Mouse (Mus musculus): Measurements from ENCODE around the gene Scmh1. TPM values are rescaled to one million over a fixed set of nuclear protein-coding genes. Genes with fewer than 3 reads are reported as not detected.

The Scmh1 gene
- 92.3 and 97.8 TPM in 2 replicates for polyA plus RNA-seq (2015; fragmentation: Nextera tagmentation; extraction: Ambion mirVana)

DNA sequence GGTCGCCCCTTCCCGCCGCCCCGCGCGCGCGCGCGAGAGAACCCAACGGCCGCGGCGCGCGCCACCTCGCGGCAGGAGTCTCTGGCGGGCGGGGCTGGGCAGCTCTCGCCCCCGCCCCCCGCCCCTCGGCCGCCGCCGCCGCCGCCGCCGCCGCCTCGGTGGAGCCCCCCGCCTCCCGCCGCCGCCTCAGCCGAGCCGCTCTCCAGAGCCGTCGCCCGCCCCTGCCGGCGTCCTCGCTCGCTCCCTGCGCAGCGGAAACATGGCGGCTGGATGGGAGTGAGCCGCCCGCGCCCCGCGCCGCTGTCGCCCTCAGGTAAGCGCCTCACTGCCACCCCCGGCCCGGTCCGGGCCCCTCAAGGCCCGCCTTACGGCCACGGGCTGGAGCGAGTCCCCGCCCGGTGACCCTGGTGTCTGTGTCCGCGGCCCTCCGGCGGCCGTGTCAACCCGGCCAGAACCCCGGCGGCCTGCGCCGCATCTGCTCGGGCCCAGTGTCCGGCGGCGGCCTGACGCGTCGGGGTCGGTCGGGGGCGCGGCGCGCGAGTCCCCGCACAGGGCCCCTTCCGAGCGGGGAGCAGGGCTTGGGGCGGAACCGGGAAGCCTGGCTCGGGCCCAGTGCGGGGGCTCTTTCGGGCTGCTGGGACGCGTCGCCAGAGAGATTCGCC is at the start of gene Scmh1:
Scmh1 (plus strand) TSS at position 138 of the 662 bp plus-strand sequence.
- Histone ChIP-seq H3K27me3 (ENCODE audit: control insufficient read depth, insufficient read depth, low read depth, low read length) (no peaks in the 10 kb centered on the region), H3K36me3 (ENCODE audit: control insufficient read depth, insufficient read depth, low read length) (no peaks in the 10 kb centered on the region), H3K4me1 (ENCODE audit: control insufficient read depth, insufficient read depth, low read length) (peaks cover 20% of the 10 kb centered on the region), H3K9me3 (replicated peaks; ENCODE audit: control insufficient read depth, low read length, poor library complexity, severe bottlenecking) (no peaks in the 10 kb centered on the region), H3K9ac (ENCODE audit: low read depth, low read length) (peak within 1 kb of the TSS; percentile 99), H3K27ac (ENCODE audit: low read length) (peak within 1 kb of the TSS; percentile 93), H3K4me3 (ENCODE audit: low read depth, low read length) (peak within 1 kb of the TSS; percentile 99), H3K4me2 (ENCODE audit: low read length) (peak within 1 kb of the TSS; percentile 65)
- under 1% methylated on average over 66 of the region's 102 CpGs for WGBS
- peak; percentile 86 for ATAC-seq

DNA sequence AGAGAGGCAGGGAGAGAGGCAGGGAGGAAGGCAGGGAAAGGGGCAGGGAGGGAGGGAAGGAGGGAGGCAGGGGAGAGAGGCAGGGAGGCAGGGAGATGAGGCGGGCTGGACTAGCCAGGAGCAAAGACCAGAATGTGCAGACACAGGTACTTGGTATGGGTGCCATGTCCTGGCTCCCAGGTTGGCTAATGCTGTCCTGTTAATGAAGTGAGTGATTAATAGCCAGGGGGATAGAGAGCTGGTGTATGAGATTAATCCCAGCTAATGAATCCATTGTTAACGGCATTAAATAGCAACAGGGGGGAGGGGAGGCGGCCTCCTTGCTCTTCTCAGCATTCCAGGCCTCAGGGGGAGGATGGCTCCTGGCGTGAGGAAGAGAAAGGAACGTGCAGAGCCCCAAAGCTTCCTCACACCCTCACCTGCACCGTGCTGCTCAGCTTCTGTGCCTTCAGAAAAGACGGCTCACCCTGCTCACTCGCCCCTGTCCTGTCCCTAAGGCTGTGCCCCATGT is 45.0 kb upstream of the Scmh1 start:
- Histone ChIP-seq H3K4me3 (ENCODE audit: low read depth, low read length) (no peak overlapping the region), H3K27ac (ENCODE audit: low read length) (peak overlapping the region; percentile 58), H3K27me3 (ENCODE audit: control insufficient read depth, insufficient read depth, low read depth, low read length) (no peaks in the 10 kb centered on the region), H3K4me1 (ENCODE audit: control insufficient read depth, insufficient read depth, low read length) (peaks cover 18% of the 10 kb centered on the region), H3K9me3 (replicated peaks; ENCODE audit: control insufficient read depth, low read length, poor library complexity, severe bottlenecking) (no peaks in the 10 kb centered on the region), H3K9ac (ENCODE audit: low read depth, low read length) (0 out of 2 replicates have a peak overlapping the region, but pooled peaks have one; percentile 22), H3K4me2 (ENCODE audit: low read length) (no peak overlapping the region), H3K36me3 (ENCODE audit: control insufficient read depth, insufficient read depth, low read length) (no peaks in the 10 kb centered on the region)
- 2% methylated on average over 8 of the region's 8 CpGs for WGBS
- ATAC-seq = peak; percentile 55

DNA sequence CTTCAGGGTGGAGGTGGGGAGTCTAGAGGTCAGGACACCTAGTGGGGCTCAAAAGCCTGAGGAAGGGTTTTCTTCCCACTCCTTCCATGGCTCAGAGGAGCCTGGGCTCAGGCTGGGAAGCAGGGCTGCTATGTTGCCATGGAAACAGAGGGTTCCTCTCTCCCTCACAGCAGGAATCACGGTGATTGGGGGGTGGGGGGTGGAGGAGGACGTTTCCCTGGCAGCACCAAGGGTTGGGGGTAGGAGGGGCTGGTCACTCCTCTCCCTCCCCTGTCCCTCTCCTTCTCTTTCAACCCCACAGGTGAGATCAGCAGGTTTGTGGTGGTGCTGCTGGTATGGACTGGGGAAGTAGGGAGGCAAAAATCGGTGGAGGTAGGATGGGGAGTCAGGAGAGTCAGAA is 40.4 kb upstream of the Scmh1 start:
- Histone ChIP-seq H3K4me2 (ENCODE audit: low read length) (peak overlapping the region; percentile 37), H3K27me3 (ENCODE audit: control insufficient read depth, insufficient read depth, low read depth, low read length) (no peaks in the 10 kb centered on the region), H3K9ac (ENCODE audit: low read depth, low read length) (peak overlapping the region; percentile 44; the same call in 1 of the 2 replicates), H3K36me3 (ENCODE audit: control insufficient read depth, insufficient read depth, low read length) (no peaks in the 10 kb centered on the region), H3K4me3 (ENCODE audit: low read depth, low read length) (no peak overlapping the region), H3K4me1 (ENCODE audit: control insufficient read depth, insufficient read depth, low read length) (peaks cover 32% of the 10 kb centered on the region), H3K9me3 (replicated peaks; ENCODE audit: control insufficient read depth, low read length, poor library complexity, severe bottlenecking) (no peaks in the 10 kb centered on the region), H3K27ac (ENCODE audit: low read length) (peak overlapping the region; percentile 74)
- 0% methylated on average over 3 of the region's 3 CpGs for WGBS
- ATAC-seq = peak; percentile 70

DNA sequence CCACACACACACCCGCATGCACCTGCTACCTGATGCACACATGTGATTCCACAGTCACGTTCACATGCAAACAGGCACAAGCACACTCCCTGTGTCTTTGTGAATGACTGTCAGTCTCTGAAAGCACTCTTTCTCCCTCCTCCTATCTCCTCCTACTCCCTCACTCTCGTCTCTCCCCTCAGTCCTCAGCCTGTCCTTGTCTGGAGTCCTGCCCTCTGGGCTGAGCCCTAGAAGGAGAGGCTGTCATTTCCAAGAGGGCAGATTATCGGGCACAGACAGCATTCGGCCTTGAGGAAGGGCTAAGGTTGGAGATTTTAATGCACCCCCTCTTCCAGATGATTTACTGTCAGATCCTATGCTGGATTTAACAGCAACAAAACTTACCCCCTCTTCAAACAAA is 39.6 kb upstream of the Scmh1 start:
- WGBS = 13% methylated on average over 5 of the region's 5 CpGs
- Histone ChIP-seq H3K9me3 (replicated peaks; ENCODE audit: control insufficient read depth, low read length, poor library complexity, severe bottlenecking) (no peaks in the 10 kb centered on the region), H3K4me3 (ENCODE audit: low read depth, low read length) (no peak overlapping the region), H3K36me3 (ENCODE audit: control insufficient read depth, insufficient read depth, low read length) (no peaks in the 10 kb centered on the region), H3K27ac (ENCODE audit: low read length) (peak overlapping the region; percentile 74), H3K9ac (ENCODE audit: low read depth, low read length) (peak overlapping the region; percentile 23; the same call in 1 of the 2 replicates), H3K4me1 (ENCODE audit: control insufficient read depth, insufficient read depth, low read length) (peaks cover 33% of the 10 kb centered on the region), H3K4me2 (ENCODE audit: low read length) (0 out of 2 replicates have a peak overlapping the region, but pooled peaks have one; percentile 37), H3K27me3 (ENCODE audit: control insufficient read depth, insufficient read depth, low read depth, low read length) (no peaks in the 10 kb centered on the region)
- peak; percentile 17 for ATAC-seq

DNA sequence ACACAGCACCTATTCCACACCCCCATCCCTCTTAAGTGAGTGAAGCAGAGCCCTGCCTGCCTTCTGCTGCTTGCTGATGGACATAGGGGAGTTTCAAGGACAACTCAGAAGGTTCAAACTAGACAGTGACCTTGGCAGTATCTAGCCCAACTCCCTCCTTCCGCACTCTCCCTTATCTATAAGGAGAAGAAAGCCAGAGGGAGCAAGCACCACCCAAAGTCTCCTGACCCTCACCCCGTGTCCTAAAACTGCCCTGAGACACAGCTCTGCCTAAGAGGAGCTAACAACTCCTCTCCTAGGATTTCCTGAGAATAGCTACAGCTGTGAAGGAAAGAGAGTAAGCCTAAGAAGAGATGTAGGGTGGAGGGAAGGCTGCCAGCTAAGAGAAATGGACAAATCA is 37.0 kb upstream of the Scmh1 start:
- no peaks in the 10 kb centered on the region for H3K9me3 ChIP-seq (replicated peaks; ENCODE audit: control insufficient read depth, low read length, poor library complexity, severe bottlenecking)
- WGBS = 93% methylated on average over 2 of the region's 2 CpGs
- peaks cover 36% of the 10 kb centered on the region for H3K4me1 ChIP-seq (ENCODE audit: control insufficient read depth, insufficient read depth, low read length)

DNA sequence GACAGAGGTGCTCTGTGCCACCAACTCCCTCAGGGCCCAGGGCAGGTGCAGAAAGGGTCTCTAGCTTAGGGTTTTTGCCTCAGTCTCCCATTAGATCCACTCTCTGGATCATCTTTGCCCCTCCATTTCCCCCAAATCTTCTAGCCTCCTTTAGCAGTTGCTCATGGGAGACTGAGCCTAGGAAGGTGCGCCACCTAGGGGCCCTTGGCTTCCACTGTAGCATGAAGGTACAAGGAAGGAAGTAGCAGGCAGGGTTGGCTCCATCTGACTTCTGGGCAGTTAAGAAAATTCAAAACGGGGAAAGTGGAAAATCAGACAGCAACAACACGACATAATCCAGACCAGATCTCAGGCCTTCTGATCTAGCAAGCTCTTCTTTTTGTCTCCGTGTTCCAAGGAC is 36.4 kb upstream of the Scmh1 start:
- 9% methylated on average over 4 of the region's 4 CpGs for WGBS
- Histone ChIP-seq H3K27ac (ENCODE audit: low read length) (no peak overlapping the region), H3K9me3 (replicated peaks; ENCODE audit: control insufficient read depth, low read length, poor library complexity, severe bottlenecking) (no peaks in the 10 kb centered on the region), H3K4me1 (ENCODE audit: control insufficient read depth, insufficient read depth, low read length) (peaks cover 42% of the 10 kb centered on the region), H3K27me3 (ENCODE audit: control insufficient read depth, insufficient read depth, low read depth, low read length) (no peaks in the 10 kb centered on the region), H3K36me3 (ENCODE audit: control insufficient read depth, insufficient read depth, low read length) (no peaks in the 10 kb centered on the region), H3K4me2 (ENCODE audit: low read length) (no peak overlapping the region), H3K9ac (ENCODE audit: low read depth, low read length) (no peak overlapping the region), H3K4me3 (ENCODE audit: low read depth, low read length) (no peak overlapping the region)
- ATAC-seq = no peak

More for the DNA sequence above, 37.0 kb upstream of the Scmh1 start:
- H3K4me2 ChIP-seq (ENCODE audit: low read length) = no peak overlapping the region
- no peak overlapping the region for H3K27ac ChIP-seq (ENCODE audit: low read length)
- no peaks in the 10 kb centered on the region for H3K27me3 ChIP-seq (ENCODE audit: control insufficient read depth, insufficient read depth, low read depth, low read length)
- H3K36me3 ChIP-seq (ENCODE audit: control insufficient read depth, insufficient read depth, low read length) = no peaks in the 10 kb centered on the region
- no peak overlapping the region for H3K9ac ChIP-seq (ENCODE audit: low read depth, low read length)
- no peak overlapping the region for H3K4me3 ChIP-seq (ENCODE audit: low read depth, low read length)
- no peak for ATAC-seq

DNA sequence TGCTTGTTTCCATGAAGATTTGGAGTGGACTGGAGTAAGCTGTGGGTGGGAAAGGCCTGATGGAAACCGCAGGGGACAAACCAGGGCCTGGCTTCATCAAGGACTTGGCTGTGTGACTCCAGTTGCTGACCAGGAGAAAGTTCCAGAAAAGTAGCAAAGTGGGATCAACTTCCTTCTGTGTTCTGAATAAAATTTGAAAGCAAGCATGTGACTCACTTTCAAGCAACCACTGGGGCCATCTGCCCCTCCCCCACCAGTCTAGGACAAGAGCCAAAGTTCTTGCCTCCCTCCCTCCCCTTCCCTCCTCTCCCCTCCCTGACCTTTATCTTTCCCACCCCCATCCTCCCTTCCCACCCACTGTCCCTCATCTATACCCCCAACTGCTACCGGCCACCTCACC is 35.9 kb upstream of the Scmh1 start:
- Histone ChIP-seq H3K27me3 (ENCODE audit: control insufficient read depth, insufficient read depth, low read depth, low read length) (no peaks in the 10 kb centered on the region), H3K9me3 (replicated peaks; ENCODE audit: control insufficient read depth, low read length, poor library complexity, severe bottlenecking) (no peaks in the 10 kb centered on the region), H3K27ac (ENCODE audit: low read length) (no peak overlapping the region), H3K36me3 (ENCODE audit: control insufficient read depth, insufficient read depth, low read length) (no peaks in the 10 kb centered on the region), H3K4me1 (ENCODE audit: control insufficient read depth, insufficient read depth, low read length) (peaks cover 42% of the 10 kb centered on the region), H3K9ac (ENCODE audit: low read depth, low read length) (no peak overlapping the region), H3K4me3 (ENCODE audit: low read depth, low read length) (no peak overlapping the region), H3K4me2 (ENCODE audit: low read length) (no peak overlapping the region)
- 18% methylated on average over 2 of the region's 2 CpGs for WGBS
- no peak for ATAC-seq

DNA sequence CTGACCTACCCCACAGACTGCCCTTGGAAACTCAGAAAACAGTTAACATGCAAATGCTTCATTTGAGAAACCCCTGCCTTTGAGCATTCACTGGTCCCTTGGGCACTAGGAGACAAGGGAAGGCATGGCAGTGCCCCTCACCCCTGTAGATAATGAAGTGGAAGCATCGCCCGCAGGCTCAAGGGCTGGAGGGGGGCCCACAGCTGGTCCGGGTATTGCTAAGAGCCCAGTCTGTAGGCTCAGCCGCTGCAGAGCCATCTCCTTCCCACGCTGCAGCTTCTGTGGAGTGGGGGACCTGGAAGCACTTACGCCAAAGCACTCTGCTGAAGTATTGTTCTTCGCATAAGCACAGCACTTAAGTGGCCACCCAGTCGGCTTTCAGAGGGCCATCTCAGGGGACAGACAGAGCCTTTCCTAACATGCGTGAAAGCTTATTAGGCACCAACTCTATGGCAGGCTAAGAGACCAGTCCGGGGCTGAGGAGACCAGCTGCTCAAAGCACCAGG is 35.2 kb upstream of the Scmh1 start:
- WGBS = 10% methylated on average over 10 of the region's 10 CpGs
- H3K27ac ChIP-seq (ENCODE audit: low read length) = no peak overlapping the region
- H3K4me1 ChIP-seq (ENCODE audit: control insufficient read depth, insufficient read depth, low read length) = peaks cover 37% of the 10 kb centered on the region
- no peak overlapping the region for H3K4me3 ChIP-seq (ENCODE audit: low read depth, low read length)
- H3K9ac ChIP-seq (ENCODE audit: low read depth, low read length) = peak overlapping the region; percentile 15; the same call in 1 of the 2 replicates
- no peaks in the 10 kb centered on the region for H3K27me3 ChIP-seq (ENCODE audit: control insufficient read depth, insufficient read depth, low read depth, low read length)
- no peaks in the 10 kb centered on the region for H3K9me3 ChIP-seq (replicated peaks; ENCODE audit: control insufficient read depth, low read length, poor library complexity, severe bottlenecking)
- H3K36me3 ChIP-seq (ENCODE audit: control insufficient read depth, insufficient read depth, low read length) = no peaks in the 10 kb centered on the region
- no peak overlapping the region for H3K4me2 ChIP-seq (ENCODE audit: low read length)
- peak; percentile 47 for ATAC-seq

DNA sequence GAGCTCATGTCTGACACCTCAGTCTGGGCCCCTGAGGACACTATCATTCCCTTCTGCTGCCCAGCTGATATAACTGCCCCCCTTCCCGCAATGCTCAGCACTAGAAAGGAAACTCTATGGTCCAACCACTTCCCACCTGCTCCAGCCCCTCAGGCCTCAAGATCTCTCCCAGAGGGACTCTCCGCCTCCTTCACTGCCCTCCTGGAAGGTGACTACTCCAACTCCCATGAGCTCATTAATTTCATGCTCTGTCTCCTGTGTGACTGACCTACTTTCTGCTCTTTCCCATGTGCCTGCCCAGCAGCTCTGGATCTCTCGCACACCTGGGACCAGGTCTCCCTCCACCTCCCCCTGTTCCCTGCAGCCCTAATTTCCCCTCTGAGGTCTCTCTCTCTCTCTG is 32.2 kb upstream of the Scmh1 start:
- no peak overlapping the region for H3K4me3 ChIP-seq (ENCODE audit: low read depth, low read length)
- H3K9ac ChIP-seq (ENCODE audit: low read depth, low read length) = no peak overlapping the region
- H3K36me3 ChIP-seq (ENCODE audit: control insufficient read depth, insufficient read depth, low read length) = no peaks in the 10 kb centered on the region
- no peak overlapping the region for H3K27ac ChIP-seq (ENCODE audit: low read length)
- H3K27me3 ChIP-seq (ENCODE audit: control insufficient read depth, insufficient read depth, low read depth, low read length) = no peaks in the 10 kb centered on the region
- H3K4me1 ChIP-seq (ENCODE audit: control insufficient read depth, insufficient read depth, low read length) = peaks cover 27% of the 10 kb centered on the region
- ATAC-seq = no peak
- H3K4me2 ChIP-seq (ENCODE audit: low read length) = no peak overlapping the region
- no peaks in the 10 kb centered on the region for H3K9me3 ChIP-seq (replicated peaks; ENCODE audit: control insufficient read depth, low read length, poor library complexity, severe bottlenecking)
- WGBS = 71% methylated on average over 3 of the region's 3 CpGs

All from midbrain, embryonic 16.5 days (tissue).